Mouse (Mus musculus) left cerebral cortex, postnatal 14 days (tissue): ENCODE results near the gene Gimap5. TPM values are rescaled to one million over a fixed set of nuclear protein-coding genes. Genes with fewer than 3 reads are reported as not detected.
A peak's percentile ranks its signal among the peaks of the same experiment; 100 is the strongest.

ENCODE experiments used
- DNase-seq, 2 experiments: peaks; one replicate each; pipeline ENCODE4 v3.0.0; 2021 to 2022; ENCODE audit warnings: low spot score in 2 of 2, mixed read lengths in 1 of 2
- intact Hi-C: fragments of 180-260 bp; cut with DNase I; formaldehyde crosslinking; loops from one replicate; pipeline ENCODE4 v1.15.1; 2025
- total RNA-seq, 2 experiments: library from RNA; stranded (reverse); gene quantifications; 2 replicates each; pipeline ENCODE4 v1.2.3; 2021

The Gimap5 gene
- total RNA-seq, 2 experiments from 2014 or later, result 0.77 to 1.5 TPM

DNA sequence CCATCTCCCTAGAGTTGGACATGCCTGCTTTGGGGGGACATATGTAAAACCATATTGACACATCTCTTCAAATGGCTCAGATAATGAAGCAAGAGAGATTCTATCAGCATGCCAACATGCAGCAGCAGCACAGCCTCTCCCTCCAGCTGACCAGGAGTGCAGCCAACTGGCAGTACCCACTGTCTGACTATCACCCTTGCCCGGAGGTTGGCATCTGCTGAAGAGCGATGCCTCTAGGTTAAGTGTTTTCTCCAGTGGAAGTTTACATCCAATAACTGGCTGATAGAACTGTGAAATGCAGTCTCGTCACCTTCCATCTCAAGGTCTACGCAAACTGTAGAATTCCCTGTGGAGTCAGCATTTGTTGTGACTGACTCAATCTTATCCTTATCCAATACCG, 8.3 kb upstream of the Gimap5 start:
- DNase-seq, result no peak
- intact Hi-C loops, result no loop called here

DNA sequence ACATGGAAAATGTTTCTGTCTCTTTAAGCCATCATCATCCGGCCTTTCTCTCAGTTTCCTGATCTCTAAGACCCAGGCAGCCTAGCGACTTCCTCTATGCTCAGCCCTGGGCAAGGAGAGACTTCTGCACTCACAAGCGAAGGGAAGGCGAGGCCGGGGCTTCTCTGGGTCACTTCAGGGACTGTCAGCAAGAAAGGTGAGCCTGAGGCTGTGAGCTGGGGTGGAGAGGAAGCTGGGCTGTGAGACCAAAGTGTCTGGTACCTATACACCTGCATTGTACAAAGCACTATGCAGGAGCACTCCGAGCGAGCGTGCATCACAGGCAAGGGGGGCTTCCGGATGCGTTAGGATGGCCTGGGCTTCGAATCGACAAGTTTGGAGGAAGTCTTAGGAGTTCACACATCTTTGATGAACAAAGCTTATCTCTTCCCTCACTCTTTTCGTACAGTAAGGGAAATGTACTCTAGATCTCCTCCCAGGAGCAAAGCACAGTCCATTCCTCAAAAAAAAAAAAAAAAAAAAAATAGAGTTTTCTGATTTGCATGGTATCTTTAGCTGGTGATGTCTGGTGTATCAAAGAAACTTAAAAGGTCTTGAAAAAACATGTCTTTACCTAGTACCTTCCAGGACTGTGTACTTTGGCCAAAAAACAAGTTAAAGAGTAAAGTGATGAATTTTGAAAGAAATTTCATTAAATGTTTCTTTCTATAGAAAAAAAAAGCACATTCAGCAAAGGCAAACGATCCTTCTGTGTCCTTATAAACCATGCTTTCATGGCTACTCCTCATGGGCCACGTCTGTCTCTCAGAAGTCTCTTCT, 6.8 kb upstream of the Gimap5 start, which contains the start of gene Gimap1:
Gene Gimap1, plus strand, starts transcription at position 94 of the 819 bp plus-strand sequence.
- DNase-seq, result no peak

GRCm38 (mm10) chr6:48739780-48740055, 6.3 kb upstream of the Gimap5 start:
- DNase-seq, result no peak
- intact Hi-C loops, result no loop called here

More for the DNA sequence above, 6.8 kb upstream of the Gimap5 start, which contains the start of gene Gimap1:
- intact Hi-C loops, result no loop called here

DNA sequence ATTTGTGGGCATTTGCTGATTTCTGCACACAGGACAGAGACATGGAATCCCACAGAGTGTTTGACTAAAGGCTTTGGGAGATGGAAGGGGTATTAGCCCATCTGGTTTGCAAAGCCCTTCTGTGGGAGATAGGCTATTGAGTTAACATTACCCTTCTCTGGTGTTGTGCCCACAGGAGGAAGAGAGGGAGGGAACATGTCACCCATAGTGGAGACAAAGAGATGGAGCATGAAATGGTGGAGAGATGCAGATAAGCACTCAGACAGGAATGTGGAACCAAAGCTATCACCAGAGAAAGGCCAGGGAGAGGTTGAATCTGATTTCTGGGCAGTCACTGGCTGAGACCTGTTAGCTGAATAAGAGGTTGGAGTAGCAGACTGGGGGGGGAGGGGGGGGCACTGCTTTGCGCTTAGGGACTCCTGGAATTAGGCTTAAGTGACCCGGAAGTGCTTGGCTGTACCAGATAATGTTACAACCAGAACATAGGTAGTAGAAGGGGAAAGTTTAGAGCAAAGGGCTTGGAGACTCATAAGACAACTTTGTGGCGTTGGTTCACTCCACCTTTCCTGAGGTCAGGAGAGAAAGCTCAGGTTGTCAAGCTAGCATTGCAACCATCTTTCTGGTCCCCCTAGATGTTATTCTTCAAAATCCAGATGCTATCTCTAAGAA, 5.4 kb upstream of the Gimap5 start:
- no peak for DNase-seq

GRCm38 (mm10) chr6:48741273-48741672, 4.7 kb upstream of the Gimap5 start:
- DNase-seq, result no peak
- intact Hi-C loops, result no loop called here

More for the DNA sequence above, 5.4 kb upstream of the Gimap5 start:
- intact Hi-C loops, result no loop called here

- intact Hi-C loops, result no loop called here
- no peak for DNase-seq
Observed at GRCm38 (mm10) chr6:48741711-48742206, 4.2 kb upstream of the Gimap5 start.

- DNase-seq, result peak in 1 of 2 experiments; percentile 6
- intact Hi-C loops, result no loop called here
Observed at GRCm38 (mm10) chr6:48742422-48743351, 3.3 kb upstream of the Gimap5 start.

DNA sequence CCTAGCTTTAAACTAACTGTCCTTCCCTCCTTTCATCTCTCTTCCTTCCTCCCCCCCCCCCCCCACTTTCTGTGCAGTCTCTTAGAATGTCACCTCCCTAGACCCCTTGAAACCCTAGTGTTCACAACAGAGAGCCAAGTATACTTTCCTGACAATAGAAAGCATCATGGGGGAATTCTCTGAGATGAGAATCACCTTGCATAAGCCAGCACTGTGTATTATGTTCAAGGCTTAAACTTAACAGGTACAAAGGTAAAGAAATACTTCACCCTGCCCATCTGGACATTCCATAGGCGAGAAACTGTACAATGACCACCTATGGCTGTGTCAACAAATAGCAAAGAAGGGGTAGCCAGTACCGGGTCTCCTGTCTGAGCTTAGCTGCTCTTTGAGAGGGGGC, 507 bp upstream of the Gimap5 start:
- intact Hi-C loops, result no loop called here

DNA sequence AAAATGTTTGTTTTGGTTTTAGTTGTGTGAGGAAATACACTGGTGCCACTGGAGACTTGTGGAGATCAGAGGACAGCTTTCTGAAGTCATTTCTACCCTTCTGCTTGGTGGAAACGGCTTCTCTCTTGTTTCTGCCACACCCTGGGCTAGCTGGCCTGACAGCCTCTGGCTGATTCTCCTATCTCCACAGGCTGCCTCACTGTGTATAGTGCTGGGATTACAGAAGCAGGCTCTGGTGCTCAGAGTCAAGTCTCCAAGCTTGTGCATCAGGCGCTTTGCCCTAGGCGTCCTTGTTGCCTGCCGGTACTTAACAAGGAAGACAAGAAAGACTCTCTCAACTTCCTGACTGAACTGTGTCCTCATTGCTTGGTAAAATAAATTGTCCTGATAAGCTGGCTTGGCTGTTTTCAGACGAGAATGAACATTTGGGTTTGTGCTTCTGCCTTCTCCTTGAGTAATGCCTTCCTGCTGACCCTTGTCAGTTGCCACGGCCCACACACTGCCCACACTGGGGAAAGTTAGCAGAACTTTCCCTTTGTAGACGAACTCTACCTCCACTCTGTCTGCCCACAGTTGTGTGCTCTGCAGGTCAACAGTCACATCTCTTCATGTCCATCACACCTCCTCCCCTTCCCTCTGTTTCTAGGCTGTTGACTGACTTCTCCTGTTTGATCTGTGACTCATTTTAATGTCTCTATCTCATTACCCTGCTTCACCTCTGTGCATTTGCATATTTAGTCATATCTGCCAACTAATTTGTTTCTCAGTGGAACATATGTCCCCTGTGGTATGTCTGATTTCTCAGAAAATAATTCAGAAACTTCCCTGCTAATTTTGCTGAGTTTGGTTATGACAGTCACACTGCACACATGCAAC, 1.3 kb downstream of the Gimap5 start:
- intact Hi-C loops, result no loop called here
- no peak for DNase-seq

More for the DNA sequence above, 507 bp upstream of the Gimap5 start:
- DNase-seq, result no peak

GRCm38 (mm10) chr6:48763567-48764270, 17.7 kb downstream of the Gimap5 start:
- no peak for DNase-seq
- intact Hi-C loops, result no loop called here

- intact Hi-C loops, result no loop called here
- DNase-seq, result no peak
Observed at GRCm38 (mm10) chr6:48764496-48764895, 18.5 kb downstream of the Gimap5 start.

DNA sequence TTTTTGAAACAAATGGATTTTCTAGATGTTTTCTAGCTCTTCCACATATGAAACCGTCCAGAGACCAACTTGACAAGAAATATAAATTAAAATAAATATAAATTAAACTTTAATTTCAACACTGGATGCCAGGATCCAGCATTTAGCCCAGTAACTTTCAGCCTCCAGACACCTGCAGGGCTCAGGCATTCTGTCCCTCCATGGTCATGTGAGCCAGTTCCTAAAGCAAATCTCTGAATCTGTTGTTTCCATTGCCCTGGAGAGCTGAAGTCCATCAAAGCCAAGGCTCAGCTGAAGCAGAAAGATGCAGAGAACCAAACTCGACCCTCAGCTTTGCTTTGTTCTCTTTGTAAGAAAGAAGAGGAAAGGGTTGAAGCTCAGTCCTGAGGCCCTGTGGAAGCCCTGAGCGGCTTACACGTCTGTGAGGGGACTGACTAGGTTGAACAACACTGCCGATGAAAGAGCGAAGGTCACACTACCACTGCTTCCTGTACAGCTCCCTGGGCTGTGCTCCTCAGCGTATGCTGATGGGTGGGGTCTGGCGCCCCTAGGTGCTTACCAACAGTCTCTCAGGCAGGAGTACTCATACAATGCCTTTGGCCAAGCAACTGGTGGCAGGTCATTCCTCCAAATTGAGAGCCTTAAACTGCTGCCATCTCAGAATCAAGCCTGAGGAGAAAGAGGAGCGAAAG, 22.3 kb downstream of the Gimap5 start:
- intact Hi-C loops, result no loop called here
- no peak for DNase-seq

- DNase-seq, result no peak
- intact Hi-C loops, result no loop called here
Observed at GRCm38 (mm10) chr6:48768933-48769332, 22.9 kb downstream of the Gimap5 start.

DNA sequence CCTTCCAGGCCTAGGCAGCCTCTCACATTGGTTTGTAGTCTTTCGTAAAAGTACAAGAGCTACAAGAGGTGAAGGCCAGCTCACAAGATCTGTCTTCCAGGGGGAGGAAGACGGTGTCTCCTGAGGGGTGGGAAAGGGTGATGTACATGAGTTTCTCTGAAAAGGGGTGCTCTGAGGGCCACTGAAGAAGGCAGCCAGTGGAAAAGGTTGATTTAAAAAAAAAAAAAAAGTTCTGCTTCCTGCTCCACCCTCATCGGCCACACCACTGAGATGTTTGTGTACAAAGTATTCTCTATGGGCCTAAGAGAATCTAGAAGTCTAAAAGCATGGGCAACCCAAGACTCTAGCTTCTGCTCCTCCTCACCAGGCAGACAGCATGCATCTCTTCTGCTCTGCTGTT, 24.7 kb downstream of the Gimap5 start, which contains the start of gene Gimap3:
Gene Gimap3, minus strand, starts transcription at position 156 of the 400 bp plus-strand sequence.
- no peak for DNase-seq
- intact Hi-C loops, result loop anchor here (10.0 kb wide), 1 partner anchor 596 kb away; no protein-coding TSS in a partner anchor

- intact Hi-C loops, result loop anchor here (1.0 to 10.0 kb wide), 2 partner anchors 127 to 597 kb away; no protein-coding TSS in a partner anchor
- peak; percentile 69 to 86 for DNase-seq
Observed at GRCm38 (mm10) chr6:48772030-48772429, 26.0 kb downstream of the Gimap5 start.

GRCm38 (mm10) chr6:48784406-48784805, 38.4 kb downstream of the Gimap5 start:
- intact Hi-C loops, result no loop called here
- DNase-seq, result no peak

- intact Hi-C loops, result no loop called here
Observed at GRCm38 (mm10) chr6:48785189-48785588, 39.2 kb downstream of the Gimap5 start.

More at GRCm38 (mm10) chr6:48785189-48785588, 39.2 kb downstream of the Gimap5 start:
- no peak for DNase-seq
